Mouse (Mus musculus) WW6 (cell line): ENCODE measurements around the gene Cdk17.

Experiments used
- DNase-seq: peaks from one replicate; pipeline ENCODE4 v3.0.0-alpha.2; 2013; ENCODE audit warnings: low read depth, low spot score

Cdk17 gene

GRCm38 (mm10) chr10:93227921-93228320, 67.2 kb downstream of the Cdk17 start:
- no peak for DNase-seq

- no peak for DNase-seq
Observed at GRCm38 (mm10) chr10:93228401-93229007, 67.8 kb downstream of the Cdk17 start.

GRCm38 (mm10) chr10:93231490-93231889, 70.8 kb downstream of the Cdk17 start:
- no peak for DNase-seq

GRCm38 (mm10) chr10:93231893-93232292, 71.2 kb downstream of the Cdk17 start:
- DNase-seq, result no peak

- DNase-seq, result no peak
Observed at GRCm38 (mm10) chr10:93233665-93234194, 73.1 kb downstream of the Cdk17 start.

- no peak for DNase-seq
Observed at GRCm38 (mm10) chr10:93234692-93235091, 74.0 kb downstream of the Cdk17 start.

- no peak for DNase-seq
Observed at GRCm38 (mm10) chr10:93239201-93239806, 78.6 kb downstream of the Cdk17 start.

GRCm38 (mm10) chr10:93242208-93242607, 81.5 kb downstream of the Cdk17 start:
- DNase-seq, result peak; percentile 75

GRCm38 (mm10) chr10:93242861-93243260, 82.2 kb downstream of the Cdk17 start:
- DNase-seq, result no peak

- no peak for DNase-seq
Observed at GRCm38 (mm10) chr10:93244209-93244705, 83.6 kb downstream of the Cdk17 start.

- no peak for DNase-seq
Observed at GRCm38 (mm10) chr10:93246185-93246920, 85.7 kb downstream of the Cdk17 start.

GRCm38 (mm10) chr10:93247422-93247821, 86.7 kb downstream of the Cdk17 start:
- no peak for DNase-seq

GRCm38 (mm10) chr10:93247902-93248301, 87.2 kb downstream of the Cdk17 start:
- no peak for DNase-seq

- no peak for DNase-seq
Observed at GRCm38 (mm10) chr10:93248416-93248815, 87.7 kb downstream of the Cdk17 start.

- DNase-seq, result no peak
Observed at GRCm38 (mm10) chr10:93249901-93250300, 89.2 kb downstream of the Cdk17 start.

GRCm38 (mm10) chr10:93250436-93251317, 90.0 kb downstream of the Cdk17 start:
- DNase-seq, result no peak

- no peak for DNase-seq
Observed at GRCm38 (mm10) chr10:93251426-93251825, 90.8 kb downstream of the Cdk17 start.

- DNase-seq, result no peak
Observed at GRCm38 (mm10) chr10:93252661-93253060, 92.0 kb downstream of the Cdk17 start.

- no peak for DNase-seq
Observed at GRCm38 (mm10) chr10:93253156-93253555, 92.5 kb downstream of the Cdk17 start.

GRCm38 (mm10) chr10:93255294-93255693, 94.6 kb downstream of the Cdk17 start:
- no peak for DNase-seq

GRCm38 (mm10) chr10:93259826-93260225, 99.2 kb downstream of the Cdk17 start:
- DNase-seq, result no peak
